Mouse (Mus musculus): ENCODE data around the gene 1810009A15Rik. TPM values are rescaled to one million over a fixed set of nuclear protein-coding genes. Genes with fewer than 3 reads are reported as not detected.
"Not testable (repeated sequence)": the region's sequence is repeated elsewhere in the genome, so short reads cannot be mapped to it uniquely, and the experiment has no call there.

The 1810009A15Rik gene
- polyA plus RNA-seq, 1 experiment from 2014 or later = 159 TPM

GRCm38 (mm10) chr19:8853117-8853516 is 35.5 kb upstream of the 1810009A15Rik start:
- no peak for DNase-seq (ENCODE audit: low spot score)
- Histone ChIP-seq H3K27me3 (ENCODE audit: low read depth, poor library complexity, severe bottlenecking) (no peaks in the 10 kb centered on the region), H3K9me3 (replicated peaks) (no peaks in the 10 kb centered on the region), H3K4me3 (no peak overlapping the region), H3K4me1 (peaks cover 7% of the 10 kb centered on the region; the same call in 1 of the 2 replicates), H3K27ac (replicated peaks) (no peak overlapping the region), H3K36me3 (peaks cover 5% of the 10 kb centered on the region)
- 85% methylated on average over 3 of the region's 3 CpGs for WGBS

DNA sequence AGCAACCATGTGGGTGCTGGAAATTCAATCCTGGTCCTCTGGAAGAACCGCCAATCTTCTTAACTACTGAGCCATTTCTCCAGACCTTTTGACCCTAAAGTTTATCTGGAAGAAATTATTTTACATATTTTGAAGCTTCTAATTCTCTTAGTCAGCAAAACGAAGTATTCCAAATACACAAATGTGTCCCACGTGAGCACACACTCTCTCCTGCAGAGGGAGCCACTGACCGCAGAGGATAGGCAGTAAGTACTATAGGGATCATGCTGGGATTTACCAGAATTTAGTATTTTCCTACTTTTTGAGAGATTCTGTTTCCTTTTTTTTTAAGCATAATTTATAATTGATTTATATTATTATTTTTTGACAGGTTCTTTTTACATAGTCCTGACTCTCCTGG is 31.0 kb upstream of the 1810009A15Rik start:
- 46% methylated on average over 4 of the region's 4 CpGs for WGBS
- no peaks in the 10 kb centered on the region for H3K36me3 ChIP-seq
- H3K27me3 ChIP-seq (ENCODE audit: low read depth, poor library complexity, severe bottlenecking) = no peaks in the 10 kb centered on the region
- H3K4me3 ChIP-seq = no peak overlapping the region
- no peaks in the 10 kb centered on the region for H3K9me3 ChIP-seq (replicated peaks)
- no peak overlapping the region for H3K27ac ChIP-seq (replicated peaks)
- no peaks in the 10 kb centered on the region for H3K4me1 ChIP-seq
- no peak for DNase-seq (ENCODE audit: low spot score)

GRCm38 (mm10) chr19:8859018-8859417 is 29.6 kb upstream of the 1810009A15Rik start:
- Histone ChIP-seq H3K9me3 (replicated peaks) (no peaks in the 10 kb centered on the region), H3K27me3 (ENCODE audit: low read depth, poor library complexity, severe bottlenecking) (no peaks in the 10 kb centered on the region), H3K4me3 (no peak overlapping the region), H3K27ac (replicated peaks) (no peak overlapping the region), H3K36me3 (no peaks in the 10 kb centered on the region), H3K4me1 (no peaks in the 10 kb centered on the region)
- 25% methylated on average over 1 of the region's 1 CpGs for WGBS
- no peak for DNase-seq (ENCODE audit: low spot score)

- Histone ChIP-seq H3K36me3 (no peaks in the 10 kb centered on the region), H3K27me3 (ENCODE audit: low read depth, poor library complexity, severe bottlenecking) (no peaks in the 10 kb centered on the region), H3K4me3 (no peak overlapping the region), H3K4me1 (no peaks in the 10 kb centered on the region), H3K27ac (replicated peaks) (no peak overlapping the region), H3K9me3 (replicated peaks) (no peaks in the 10 kb centered on the region)
- 85% methylated on average over 6 of the region's 6 CpGs for WGBS
- no peak for DNase-seq (ENCODE audit: low spot score)
These were observed 24.4 kb upstream of the 1810009A15Rik start for GRCm38 (mm10) chr19:8864265-8864664.

- Histone ChIP-seq H3K36me3 (peaks cover 25% of the 10 kb centered on the region), H3K4me1 (peaks cover 13% of the 10 kb centered on the region)
- 75% methylated on average over 3 of the region's 3 CpGs for WGBS
- H3K27ac ChIP-seq (replicated peaks); H3K9me3 ChIP-seq (replicated peaks); H3K27me3 ChIP-seq (ENCODE audit: low read depth, poor library complexity, severe bottlenecking); H3K4me3 ChIP-seq; DNase-seq (ENCODE audit: low spot score): not testable (repeated sequence)
These were observed 18.3 kb upstream of the 1810009A15Rik start for GRCm38 (mm10) chr19:8870381-8870780.

- DNase-seq (ENCODE audit: low spot score) = no peak
- H3K36me3 ChIP-seq = peaks cover 30% of the 10 kb centered on the region
- WGBS = 67% methylated on average over 9 of the region's 9 CpGs
- peak overlapping the region; percentile 91 for H3K4me3 ChIP-seq
- H3K9me3 ChIP-seq (replicated peaks) = no peaks in the 10 kb centered on the region
- H3K4me1 ChIP-seq = peaks cover 13% of the 10 kb centered on the region
- no peaks in the 10 kb centered on the region for H3K27me3 ChIP-seq (ENCODE audit: low read depth, poor library complexity, severe bottlenecking)
- H3K27ac ChIP-seq (replicated peaks) = peak overlapping the region; percentile 92
These were observed 17.8 kb upstream of the 1810009A15Rik start for GRCm38 (mm10) chr19:8870838-8871237.

GRCm38 (mm10) chr19:8871267-8872186 is 17.1 kb upstream of the 1810009A15Rik start, which contains the start of gene Ubxn1:
Ubxn1 (plus strand) TSS chr19:8871496.
- Histone ChIP-seq H3K4me3 (peak within 1 kb of the TSS; percentile 91), H3K9me3 (replicated peaks) (no peaks in the 10 kb centered on the region), H3K27me3 (ENCODE audit: low read depth, poor library complexity, severe bottlenecking) (no peaks in the 10 kb centered on the region), H3K4me1 (peaks cover 13% of the 10 kb centered on the region), H3K36me3 (peaks cover 37% of the 10 kb centered on the region), H3K27ac (replicated peaks) (peak within 1 kb of the TSS; percentile 92)
- 2% methylated on average over 59 of the region's 59 CpGs for WGBS
- peak; percentile 96 for DNase-seq (ENCODE audit: low spot score)

DNA sequence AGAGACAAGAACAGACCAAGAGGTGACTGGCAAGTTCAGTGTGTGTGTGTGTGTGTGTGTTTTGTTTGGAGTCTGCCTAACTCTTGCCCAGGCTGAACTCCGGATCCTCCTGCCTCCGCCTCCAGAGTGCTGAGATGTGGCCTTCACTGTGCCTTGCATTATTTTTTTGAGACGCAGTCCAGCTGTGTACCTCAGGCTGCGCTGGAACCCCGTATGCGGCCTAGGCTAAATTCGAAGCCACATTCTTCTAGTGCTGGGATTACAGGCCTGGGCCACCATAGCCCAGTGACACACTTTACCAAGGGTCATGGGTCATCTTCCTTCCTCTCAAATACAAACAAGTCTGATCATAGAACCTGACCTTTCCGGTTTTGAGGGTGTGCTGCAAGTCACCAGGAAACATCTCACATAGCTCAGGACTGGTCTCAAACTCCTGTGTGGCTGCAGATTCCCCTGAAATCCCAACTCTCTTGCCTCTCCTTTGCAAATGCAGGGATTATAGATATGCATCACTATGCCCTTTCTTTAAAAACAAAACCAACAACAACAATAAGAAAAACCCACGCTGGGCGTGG is 16.3 kb upstream of the 1810009A15Rik start:
- H3K9me3 ChIP-seq (replicated peaks) = no peaks in the 10 kb centered on the region
- peaks cover 44% of the 10 kb centered on the region for H3K36me3 ChIP-seq
- H3K27me3 ChIP-seq (ENCODE audit: low read depth, poor library complexity, severe bottlenecking) = no peaks in the 10 kb centered on the region
- DNase-seq (ENCODE audit: low spot score) = no peak
- H3K27ac ChIP-seq (replicated peaks) = peak overlapping the region; percentile 92
- WGBS = 78% methylated on average over 10 of the region's 10 CpGs
- peaks cover 13% of the 10 kb centered on the region for H3K4me1 ChIP-seq
- H3K4me3 ChIP-seq = peak overlapping the region; percentile 91

DNA sequence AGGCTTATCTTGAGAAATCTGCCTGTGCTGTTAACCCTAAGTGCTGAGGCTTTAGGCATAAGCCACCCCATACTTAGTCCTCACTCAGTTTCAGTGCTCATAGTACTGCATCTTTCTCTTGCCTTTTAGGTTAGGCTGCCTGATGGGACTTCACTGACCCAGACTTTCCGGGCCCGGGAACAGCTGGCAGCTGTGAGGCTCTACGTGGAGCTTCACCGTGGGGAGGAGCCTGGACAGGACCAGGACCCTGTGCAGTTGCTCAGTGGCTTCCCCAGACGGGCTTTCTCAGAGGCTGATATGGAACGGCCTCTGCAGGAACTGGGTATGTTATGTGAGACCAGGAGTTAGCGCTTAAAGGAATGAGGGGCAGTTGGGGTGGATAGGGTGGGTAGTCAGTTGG is 13.6 kb upstream of the 1810009A15Rik start:
- 94% methylated on average over 7 of the region's 7 CpGs for WGBS
- DNase-seq (ENCODE audit: low spot score) = no peak
- H3K4me1 ChIP-seq = peaks cover 21% of the 10 kb centered on the region
- no peaks in the 10 kb centered on the region for H3K9me3 ChIP-seq (replicated peaks)
- H3K27me3 ChIP-seq (ENCODE audit: low read depth, poor library complexity, severe bottlenecking) = no peaks in the 10 kb centered on the region
- no peak overlapping the region for H3K27ac ChIP-seq (replicated peaks)
- peaks cover 65% of the 10 kb centered on the region for H3K36me3 ChIP-seq
- H3K4me3 ChIP-seq = no peak overlapping the region

- H3K36me3 ChIP-seq = peaks cover 39% of the 10 kb centered on the region
- H3K9me3 ChIP-seq (replicated peaks) = no peaks in the 10 kb centered on the region
- DNase-seq (ENCODE audit: low spot score) = peak; percentile 83
- WGBS = under 1% methylated on average over 42 of the region's 42 CpGs
- peak within 1 kb of the TSS; percentile 89 for H3K27ac ChIP-seq (replicated peaks)
- H3K27me3 ChIP-seq (ENCODE audit: low read depth, poor library complexity, severe bottlenecking) = no peaks in the 10 kb centered on the region
- peak within 1 kb of the TSS; percentile 78 for H3K4me3 ChIP-seq
- peaks cover 15% of the 10 kb centered on the region for H3K4me1 ChIP-seq
These were observed 8.2 kb upstream of the 1810009A15Rik start, which contains the start of gene Uqcc3 for GRCm38 (mm10) chr19:8880311-8881033. Uqcc3 (minus strand) TSS chr19:8880923.

DNA sequence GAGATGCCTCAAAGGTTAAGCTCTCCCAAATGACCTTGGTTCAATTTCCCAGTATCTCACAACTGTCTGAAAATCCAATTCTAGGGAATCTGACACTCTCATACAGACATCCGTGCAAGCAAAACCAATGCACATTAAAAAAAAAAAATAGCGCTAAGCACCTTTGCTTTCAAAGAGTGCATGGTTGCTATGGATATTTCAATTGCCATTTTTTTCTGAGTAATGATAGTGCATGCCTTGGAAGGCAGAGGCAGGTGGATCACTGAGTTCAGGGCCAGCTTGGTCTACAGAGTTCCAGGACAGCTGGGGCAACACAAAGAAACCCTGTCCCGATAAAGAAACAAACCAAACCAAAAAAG is 7.6 kb upstream of the 1810009A15Rik start:
- H3K4me1 ChIP-seq = peaks cover 15% of the 10 kb centered on the region
- no peaks in the 10 kb centered on the region for H3K27me3 ChIP-seq (ENCODE audit: low read depth, poor library complexity, severe bottlenecking)
- DNase-seq (ENCODE audit: low spot score) = no peak
- peak overlapping the region; percentile 78 for H3K4me3 ChIP-seq
- peak overlapping the region; percentile 89 for H3K27ac ChIP-seq (replicated peaks)
- H3K9me3 ChIP-seq (replicated peaks) = no peaks in the 10 kb centered on the region
- peaks cover 33% of the 10 kb centered on the region for H3K36me3 ChIP-seq
- 22% methylated on average over 3 of the region's 3 CpGs for WGBS

GRCm38 (mm10) chr19:8883616-8884015 is 5.0 kb upstream of the 1810009A15Rik start, which contains the start of the genes Lbhd1 and Gm49403:
Lbhd1 (plus strand) TSS chr19:8883732.
Gm49403 (plus strand) TSS chr19:8883930.
- Histone ChIP-seq H3K4me1 (peaks cover 30% of the 10 kb centered on the region), H3K9me3 (replicated peaks) (no peaks in the 10 kb centered on the region), H3K36me3 (0 out of 2 replicates have a peak, but pooled peaks cover 8% of the 10 kb centered on the region), H3K4me3 (no peak within 1 kb of the TSS), H3K27ac (replicated peaks) (no peak within 1 kb of the TSS), H3K27me3 (ENCODE audit: low read depth, poor library complexity, severe bottlenecking) (no peaks in the 10 kb centered on the region)
- DNase-seq (ENCODE audit: low spot score) = no peak
- 72% methylated on average over 3 of the region's 3 CpGs for WGBS
